Mouse (Mus musculus): ENCODE measurements at regions not wholly inside any gene's neighbourhood (a gene's known extent, or its start where the extent isn't known, plus 50 kb on each side); places are given as distances from the start of the nearest gene placed in this dataset.

DNA sequence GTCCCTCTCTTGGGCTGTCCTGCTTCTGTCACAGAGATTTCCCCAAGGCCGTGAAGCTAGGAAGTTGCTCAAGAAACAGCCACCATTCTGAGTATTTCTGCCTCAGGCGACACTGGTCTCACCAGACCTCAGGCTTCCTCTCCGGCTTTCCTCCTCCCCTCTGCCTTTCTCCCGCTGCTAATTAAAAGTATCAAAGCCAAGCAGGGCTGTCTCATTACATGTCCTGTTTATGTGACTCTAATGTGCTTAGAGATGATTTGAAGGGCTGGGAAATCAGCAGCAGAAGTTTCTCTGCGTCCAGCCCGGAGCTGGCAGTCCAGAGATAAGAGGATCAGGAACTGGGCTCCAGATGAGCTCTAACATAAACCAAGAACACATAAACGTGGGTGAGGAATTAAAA, 84.3 kb upstream of the Lrfn2 start:
- H3K4me1 ChIP-seq (ENCODE audit: control insufficient read depth, insufficient read depth, low read length), result no peaks in the 10 kb centered on the region
- no peak overlapping the region for H3K4me3 ChIP-seq (ENCODE audit: insufficient read depth, low read length)
- no peak for TF ChIP-seq CTCF (IDR thresholded peaks at IDR 0.05; ENCODE audit: borderline replicate concordance, insufficient read depth, low read length)
- no peak for TF ChIP-seq POLR2A (IDR thresholded peaks at IDR 0.05; ENCODE audit: low read depth, low read length)

DNA sequence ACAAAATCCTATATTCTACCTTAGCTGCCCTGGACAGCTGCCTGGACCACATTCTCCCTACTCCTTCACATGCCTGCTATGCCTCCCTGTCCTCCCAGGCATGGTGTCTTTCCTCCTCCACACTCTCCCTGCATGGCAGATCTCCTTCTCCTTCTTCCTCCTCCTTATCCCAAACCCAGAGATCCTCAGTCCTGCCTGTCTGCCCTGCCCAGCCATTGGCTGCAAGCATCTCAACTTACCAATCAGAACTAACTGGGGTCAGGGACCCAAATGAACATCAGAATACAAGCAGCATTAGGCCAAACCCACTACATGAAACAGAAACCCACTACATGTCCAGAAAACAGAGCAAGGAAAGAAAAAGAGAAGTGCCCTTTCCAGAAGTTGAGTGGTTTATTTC, 81.3 kb upstream of the Lrfn2 start:
- TF ChIP-seq POLR2A (IDR thresholded peaks at IDR 0.05; ENCODE audit: low read depth, low read length) (no peak), CTCF (IDR thresholded peaks at IDR 0.05; ENCODE audit: borderline replicate concordance, insufficient read depth, low read length) (no peak)
- Histone ChIP-seq H3K4me1 (ENCODE audit: control insufficient read depth, insufficient read depth, low read length) (no peaks in the 10 kb centered on the region), H3K4me3 (ENCODE audit: insufficient read depth, low read length) (no peak overlapping the region), H3K27ac (ENCODE audit: insufficient read depth, low read length) (no peak overlapping the region)

More for the DNA sequence above, 84.3 kb upstream of the Lrfn2 start:
- no peak overlapping the region for H3K27ac ChIP-seq (ENCODE audit: insufficient read depth, low read length)

DNA sequence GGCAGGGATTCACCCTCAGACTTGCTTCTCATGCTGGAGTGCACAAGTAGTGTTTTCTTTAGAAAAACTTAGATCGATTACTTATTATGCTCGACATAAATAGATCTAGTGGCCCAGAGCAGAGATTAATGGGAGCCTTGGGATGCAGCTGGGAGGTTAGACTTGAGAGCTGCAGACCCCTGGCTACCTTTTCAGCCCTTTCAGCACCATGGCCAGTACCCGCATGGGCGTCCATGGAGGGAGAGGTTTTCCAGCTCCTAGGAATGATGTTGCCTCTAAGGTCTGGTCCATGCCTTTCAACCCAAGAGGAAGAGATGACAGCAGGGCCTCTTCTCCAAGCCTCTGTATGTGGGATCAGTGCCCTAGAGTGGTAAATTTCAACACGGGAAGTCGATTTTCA, 73.3 kb upstream of the Lrfn2 start:
- TF ChIP-seq CTCF (IDR thresholded peaks at IDR 0.05; ENCODE audit: borderline replicate concordance, insufficient read depth, low read length) (no peak), POLR2A (IDR thresholded peaks at IDR 0.05; ENCODE audit: low read depth, low read length) (no peak)
- Histone ChIP-seq H3K4me3 (ENCODE audit: insufficient read depth, low read length) (no peak overlapping the region), H3K4me1 (ENCODE audit: control insufficient read depth, insufficient read depth, low read length) (no peaks in the 10 kb centered on the region), H3K27ac (ENCODE audit: insufficient read depth, low read length) (no peak overlapping the region)

DNA sequence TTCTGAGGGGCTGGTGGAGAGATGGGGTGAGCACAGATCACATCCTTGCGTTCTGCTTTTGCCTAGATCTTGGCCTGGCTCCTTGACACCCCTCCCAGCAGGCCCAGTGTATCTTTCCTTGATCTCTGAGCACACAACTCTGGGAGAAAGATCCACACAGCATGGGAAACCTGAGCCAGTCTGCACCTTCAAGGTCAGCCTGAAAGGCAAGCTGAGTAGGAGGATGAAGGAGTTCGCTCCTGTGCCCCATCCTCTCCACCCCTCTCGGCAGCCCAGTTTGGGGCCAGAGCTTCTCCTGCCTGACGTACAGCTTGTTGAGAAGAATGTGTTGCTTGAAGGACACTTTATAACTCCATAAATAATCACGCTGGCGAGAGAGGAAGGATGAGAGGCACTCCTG, 61.7 kb upstream of the Lrfn2 start:
- Histone ChIP-seq H3K27ac (ENCODE audit: insufficient read depth, low read length) (no peak overlapping the region), H3K4me3 (ENCODE audit: insufficient read depth, low read length) (no peak overlapping the region), H3K4me1 (ENCODE audit: control insufficient read depth, insufficient read depth, low read length) (no peaks in the 10 kb centered on the region)
- TF ChIP-seq CTCF (IDR thresholded peaks at IDR 0.05; ENCODE audit: borderline replicate concordance, insufficient read depth, low read length), result no peak
- TF ChIP-seq POLR2A (IDR thresholded peaks at IDR 0.05; ENCODE audit: low read depth, low read length), result no peak

DNA sequence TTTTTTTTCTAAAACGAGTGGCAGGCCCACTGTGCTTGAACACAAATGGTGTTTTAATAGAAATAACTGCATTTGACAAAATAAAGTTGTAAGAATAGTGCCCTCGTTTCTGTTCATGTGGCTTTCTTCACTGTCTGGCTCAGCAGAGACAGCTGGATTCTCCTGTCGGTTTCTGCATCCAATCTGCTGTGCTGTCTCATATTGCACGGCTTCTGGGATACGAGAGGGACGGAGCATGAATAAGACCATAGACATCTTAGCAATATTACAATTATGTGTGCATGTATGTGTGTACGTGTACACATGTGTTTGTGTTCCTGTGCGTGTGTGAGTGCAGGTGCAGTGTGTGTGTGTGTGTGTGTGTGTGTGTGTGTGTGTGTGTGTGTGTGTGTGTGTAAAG, 54.7 kb upstream of the Lrfn2 start:
- H3K27ac ChIP-seq (ENCODE audit: insufficient read depth, low read length), result no peak overlapping the region
- no peak overlapping the region for H3K4me3 ChIP-seq (ENCODE audit: insufficient read depth, low read length)
- TF ChIP-seq CTCF (IDR thresholded peaks at IDR 0.05; ENCODE audit: borderline replicate concordance, insufficient read depth, low read length) (no peak), POLR2A (IDR thresholded peaks at IDR 0.05; ENCODE audit: low read depth, low read length) (no peak)
- H3K4me1 ChIP-seq (ENCODE audit: control insufficient read depth, insufficient read depth, low read length), result no peaks in the 10 kb centered on the region

DNA sequence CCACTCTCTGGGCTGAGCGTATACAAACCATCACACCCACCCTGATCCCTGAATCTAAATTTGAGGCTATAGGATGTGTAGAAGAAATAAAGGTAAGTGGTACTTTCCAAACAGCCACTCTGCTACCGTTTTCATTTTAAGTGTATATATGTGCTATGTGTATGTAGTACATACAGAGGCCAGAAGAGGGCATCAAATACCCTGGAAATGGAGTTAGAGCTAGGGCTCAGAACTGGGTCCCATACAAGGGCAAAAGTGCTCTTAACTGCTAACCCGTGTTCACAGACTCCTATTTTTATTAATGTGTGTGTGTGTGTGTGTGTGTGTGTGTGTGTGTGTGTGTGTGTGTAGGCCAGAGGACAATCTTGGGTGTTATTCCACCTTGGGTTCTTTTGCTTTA, 51.6 kb upstream of the Lrfn2 start:
- Histone ChIP-seq H3K27ac (ENCODE audit: insufficient read depth, low read length) (no peak overlapping the region), H3K4me3 (ENCODE audit: insufficient read depth, low read length) (no peak overlapping the region), H3K4me1 (ENCODE audit: control insufficient read depth, insufficient read depth, low read length) (no peaks in the 10 kb centered on the region)
- TF ChIP-seq CTCF (IDR thresholded peaks at IDR 0.05; ENCODE audit: borderline replicate concordance, insufficient read depth, low read length) (no peak), POLR2A (IDR thresholded peaks at IDR 0.05; ENCODE audit: low read depth, low read length) (no peak)

DNA sequence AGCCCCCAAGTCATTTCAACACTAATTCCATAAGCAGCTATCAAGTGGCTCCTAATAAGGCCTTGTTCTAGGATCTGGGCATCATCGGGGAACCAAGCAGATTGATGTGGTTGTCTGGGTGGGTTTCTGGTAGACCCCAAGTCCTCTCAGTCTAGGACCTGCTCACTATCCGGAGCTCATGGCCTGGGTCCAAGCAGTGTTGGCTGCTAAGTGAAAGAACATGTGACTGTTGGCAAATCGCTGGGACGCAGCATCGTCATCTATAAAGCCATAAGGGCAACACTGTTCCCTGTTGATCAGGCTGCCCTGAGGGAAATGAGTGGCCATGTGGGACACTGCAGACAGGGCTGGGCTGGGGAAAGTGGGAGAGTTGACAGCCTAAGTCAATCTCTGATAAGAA, 50.2 kb upstream of the Lrfn2 start:
- Histone ChIP-seq H3K4me3 (ENCODE audit: insufficient read depth, low read length) (no peak overlapping the region), H3K4me1 (ENCODE audit: control insufficient read depth, insufficient read depth, low read length) (no peaks in the 10 kb centered on the region), H3K27ac (ENCODE audit: insufficient read depth, low read length) (no peak overlapping the region)
- no peak for TF ChIP-seq CTCF (IDR thresholded peaks at IDR 0.05; ENCODE audit: borderline replicate concordance, insufficient read depth, low read length)
- TF ChIP-seq POLR2A (IDR thresholded peaks at IDR 0.05; ENCODE audit: low read depth, low read length), result no peak
